Mouse (Mus musculus) spleen, embryonic (tissue): ENCODE results near the gene Camsap3.

Source experiments
- CTCF ChIA-PET: fragments of 350-600 bp; sonication (Branson Sonifier 250); formaldehyde crosslinking; loops from one replicate; lab custom pipeline; 2022; lab: Charles Lee

Camsap3 gene

DNA sequence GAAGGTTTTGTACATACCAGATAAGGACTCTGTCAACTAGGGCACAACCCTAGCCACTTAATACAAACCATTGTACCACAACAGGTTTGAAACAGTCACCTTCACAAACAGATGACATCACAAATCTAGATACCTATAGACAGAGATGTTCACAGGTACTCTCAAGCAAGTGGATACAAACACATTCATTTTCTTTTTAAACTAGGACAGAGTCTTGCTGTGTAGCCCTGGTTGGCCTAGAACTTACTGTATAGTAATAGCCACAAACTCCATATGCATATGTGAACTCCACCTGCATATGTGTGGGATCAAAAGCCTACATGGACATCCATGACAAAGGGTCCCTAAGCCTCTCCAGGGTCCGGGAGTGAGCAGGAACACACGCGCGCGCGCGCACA, at the start of gene Camsap3:
Gene Camsap3, plus strand, starts transcription at position 301 of the 398 bp plus-strand sequence.
- CTCF ChIA-PET = no interaction called here

DNA sequence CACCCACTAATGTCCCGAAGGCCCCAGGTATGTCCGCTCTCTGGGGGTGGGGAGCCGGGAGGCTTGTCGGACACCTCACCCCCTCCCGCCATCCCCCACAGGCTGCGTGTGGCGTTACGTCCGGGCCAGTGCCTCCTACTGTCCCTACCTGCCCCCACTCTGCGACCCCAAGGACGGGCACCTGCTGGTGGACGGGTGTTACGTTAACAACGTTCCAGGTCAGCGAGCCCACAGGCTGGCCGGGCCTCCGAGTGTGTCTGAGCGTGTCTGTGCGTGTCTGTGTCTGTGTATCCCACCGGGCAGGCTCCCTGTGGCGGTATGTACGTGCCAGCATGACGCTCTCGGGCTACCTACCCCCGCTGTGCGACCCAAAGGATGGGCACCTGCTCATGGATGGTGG, 49.4 kb upstream of the Camsap3 start:
- CTCF ChIA-PET = no interaction called here

DNA sequence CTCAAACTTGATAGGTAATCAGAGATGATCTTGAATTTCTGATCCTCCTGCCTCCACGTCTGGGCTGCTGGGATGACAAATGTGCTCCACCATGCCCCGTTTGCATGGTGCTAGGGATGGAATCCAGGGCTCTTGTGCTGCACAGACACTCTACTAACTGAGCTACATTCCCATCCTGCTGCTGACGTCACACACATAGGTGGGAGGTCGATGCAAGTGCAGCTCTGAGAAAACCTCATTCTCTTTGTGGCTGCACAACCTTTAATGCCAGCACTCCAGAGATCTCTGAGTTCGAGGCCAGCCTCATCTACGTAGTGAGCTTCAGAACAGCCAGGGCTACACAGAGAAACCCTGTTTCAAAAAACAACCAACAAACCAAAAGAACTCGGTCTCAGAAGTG, 47.9 kb upstream of the Camsap3 start:
- CTCF ChIA-PET = interaction anchor here (0.6 kb wide), 1 partner anchor 10 kb away, joined by 3 read pairs; no protein-coding TSS in a partner anchor

DNA sequence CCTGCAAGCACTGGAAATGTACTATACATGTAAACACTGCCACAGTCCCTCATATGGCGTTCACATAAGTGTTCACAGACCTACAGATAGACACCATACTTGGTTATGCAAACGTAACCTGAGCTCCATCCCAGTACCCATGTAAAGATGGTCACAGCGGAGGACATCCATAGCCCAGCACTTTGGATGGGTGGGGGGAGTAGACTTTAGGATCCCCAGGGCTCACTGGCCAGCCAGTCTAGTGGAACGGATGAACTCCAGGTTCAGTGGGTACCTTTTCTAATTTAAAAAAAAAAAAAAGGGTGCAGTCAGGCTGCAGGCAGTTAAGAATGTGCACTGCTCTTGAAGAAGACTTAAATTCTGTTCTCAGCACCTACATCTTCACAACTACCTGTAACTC, 47.0 kb upstream of the Camsap3 start:
- CTCF ChIA-PET = interaction anchor here (0.6 kb wide), 2 partner anchors 11 to 113 kb away, joined by 3 read pairs; no protein-coding TSS in a partner anchor

DNA sequence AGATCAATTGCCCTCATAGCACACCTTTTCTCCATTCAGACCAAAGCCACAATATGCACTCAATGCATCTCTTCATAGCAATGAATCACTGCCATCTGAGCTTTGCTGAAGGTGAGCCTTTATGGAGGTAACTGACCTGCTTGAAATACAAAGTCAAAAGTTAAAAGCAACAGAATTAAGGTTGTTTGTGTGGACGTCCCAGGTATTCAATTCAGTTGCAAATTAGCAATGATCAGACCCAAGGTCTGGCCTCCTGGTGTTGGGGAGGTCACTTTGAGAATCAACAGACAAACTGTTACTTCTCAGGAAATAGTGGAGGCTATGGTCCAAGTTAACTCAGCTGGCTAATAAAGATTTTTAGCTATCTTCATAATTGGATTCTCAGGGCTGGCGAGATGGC, 40.6 kb upstream of the Camsap3 start:
- CTCF ChIA-PET = no interaction called here

DNA sequence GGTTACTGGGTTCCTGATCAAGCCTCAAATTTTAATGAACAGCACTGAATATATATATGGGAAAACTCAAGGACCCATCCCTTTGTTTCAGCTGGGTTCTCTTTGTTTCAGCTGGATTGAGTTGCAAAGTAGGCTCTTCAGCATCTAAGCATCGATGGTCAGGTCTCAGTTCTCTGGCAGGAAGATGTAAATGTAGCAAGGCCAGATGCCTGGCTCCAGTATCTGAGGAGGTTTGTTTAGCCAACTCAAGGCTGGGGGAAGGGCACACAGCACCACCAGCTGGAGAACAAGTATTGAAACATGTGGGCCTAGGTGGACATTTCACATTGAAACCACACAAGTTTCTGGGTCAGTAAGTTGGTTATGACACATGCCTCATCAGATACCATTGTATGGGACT, 34.9 kb upstream of the Camsap3 start:
- CTCF ChIA-PET = no interaction called here

DNA sequence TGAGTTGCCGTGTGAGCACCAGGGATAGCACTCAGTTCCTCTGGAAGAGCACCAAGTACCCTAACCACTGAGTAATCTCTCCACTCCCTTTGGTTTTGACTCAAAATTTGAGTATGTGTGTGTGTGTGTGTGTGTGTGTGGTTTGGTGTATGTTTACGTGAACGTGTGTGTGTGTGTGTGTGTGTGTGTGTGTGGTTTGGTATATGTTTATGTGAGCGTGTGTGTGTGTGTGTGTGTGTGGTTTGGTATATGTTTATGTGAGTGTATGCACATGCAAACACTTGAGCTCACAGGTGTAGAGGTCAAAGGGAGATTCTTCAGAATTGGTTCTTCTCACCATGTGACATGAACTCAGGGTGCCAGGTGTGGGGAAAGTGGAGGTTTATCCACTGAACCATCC, 31.0 kb upstream of the Camsap3 start:
- CTCF ChIA-PET = no interaction called here

DNA sequence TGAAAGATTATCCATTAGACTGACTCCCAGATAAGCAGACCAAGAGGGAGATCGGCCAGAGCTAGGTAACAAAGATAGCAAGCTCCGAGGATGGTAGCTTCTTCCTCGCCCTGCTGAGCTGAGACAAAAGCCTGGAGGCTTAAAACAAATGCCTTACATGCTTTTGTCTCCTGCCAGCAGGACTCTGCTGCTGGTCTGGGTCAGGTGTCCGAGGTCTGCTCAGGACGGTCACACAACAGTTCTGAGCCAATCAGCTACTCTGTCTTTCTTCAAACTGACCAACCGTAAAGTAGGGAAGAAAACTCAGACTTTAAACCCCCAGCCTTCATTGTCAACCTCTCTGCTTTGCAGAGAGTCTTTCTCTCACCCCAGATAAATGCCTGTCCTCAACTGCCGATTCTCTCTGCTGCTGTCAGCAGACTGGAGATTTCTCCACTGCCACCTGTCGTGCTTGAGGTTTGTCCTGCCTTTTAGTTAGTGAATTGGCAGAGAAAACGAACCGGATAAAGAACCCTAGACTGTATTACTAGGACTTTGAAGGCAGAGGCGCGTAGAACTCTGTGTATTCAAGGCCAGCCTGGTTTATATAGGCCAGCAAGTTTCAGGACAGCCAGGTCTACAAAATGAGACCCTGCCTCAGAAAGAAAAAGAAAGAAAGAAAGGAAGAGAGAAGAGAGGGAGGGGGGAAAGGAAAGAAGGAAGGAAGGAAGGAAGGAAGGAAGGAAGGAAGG, 19.3 kb upstream of the Camsap3 start, which contains the start of gene C330021F23Rik:
Gene C330021F23Rik, plus strand, starts transcription at position 350 of the 731 bp plus-strand sequence.
- CTCF ChIA-PET = no interaction called here

DNA sequence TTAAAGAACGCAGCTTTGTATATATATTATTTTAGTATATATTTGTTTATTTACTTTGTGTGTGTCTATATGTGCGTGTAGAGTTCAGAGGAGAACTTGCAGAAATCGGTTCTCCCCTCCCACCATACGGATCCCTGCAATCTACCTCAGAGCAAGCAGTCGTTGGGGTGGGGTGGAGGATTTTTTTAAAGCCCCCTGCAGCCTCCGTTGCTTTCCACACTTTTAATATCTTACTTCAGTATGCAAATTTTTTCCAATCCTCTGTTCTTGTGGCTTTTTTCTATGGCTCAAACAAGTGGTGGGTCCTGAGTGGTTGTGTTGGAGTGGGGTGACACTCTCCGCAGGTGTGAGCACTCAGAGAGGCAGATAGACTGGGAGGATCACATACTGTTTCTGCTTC, 18.7 kb upstream of the Camsap3 start:
- CTCF ChIA-PET = no interaction called here

DNA sequence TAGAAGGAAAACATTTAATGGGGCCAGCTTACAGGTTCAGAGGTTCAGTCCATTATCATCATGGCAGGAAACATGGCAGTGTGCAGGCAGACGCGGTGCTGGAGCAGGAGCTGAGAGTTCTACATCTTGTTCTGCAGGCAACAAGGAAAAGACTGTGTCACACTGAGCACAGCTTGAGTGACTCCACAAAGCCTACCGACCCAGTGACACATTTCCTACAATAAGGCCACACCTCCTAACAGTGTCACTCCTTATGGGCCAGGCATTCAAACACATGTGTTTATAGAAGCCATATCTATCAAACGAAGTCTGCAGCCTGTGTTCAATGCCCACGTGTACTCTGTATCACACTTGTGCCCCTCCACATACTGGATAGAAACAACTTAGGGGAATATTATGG, 17.3 kb upstream of the Camsap3 start:
- CTCF ChIA-PET = no interaction called here

DNA sequence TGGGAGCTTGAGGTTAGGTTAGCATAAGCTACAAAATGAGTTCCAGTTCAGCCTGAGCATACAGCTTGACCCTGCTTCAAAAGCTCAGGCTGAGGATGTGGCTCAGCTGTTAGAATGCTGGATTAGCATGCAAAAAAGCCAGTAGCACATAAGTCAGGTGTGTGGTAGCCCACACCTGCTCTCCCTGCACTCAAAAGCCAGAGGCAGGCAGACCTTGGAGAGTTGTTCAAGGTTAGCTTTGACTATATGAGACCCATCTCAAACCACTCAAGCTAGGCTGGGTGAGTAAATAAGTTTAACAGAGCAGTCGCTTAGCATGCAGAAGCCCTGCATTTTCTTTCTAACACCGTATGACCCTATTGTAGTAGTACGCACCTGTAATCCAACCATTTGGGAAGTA, 12.5 kb upstream of the Camsap3 start:
- CTCF ChIA-PET = interaction anchor here (0.7 kb wide), 1 partner anchor 418 kb away, joined by 9 read pairs; no protein-coding TSS in a partner anchor

DNA sequence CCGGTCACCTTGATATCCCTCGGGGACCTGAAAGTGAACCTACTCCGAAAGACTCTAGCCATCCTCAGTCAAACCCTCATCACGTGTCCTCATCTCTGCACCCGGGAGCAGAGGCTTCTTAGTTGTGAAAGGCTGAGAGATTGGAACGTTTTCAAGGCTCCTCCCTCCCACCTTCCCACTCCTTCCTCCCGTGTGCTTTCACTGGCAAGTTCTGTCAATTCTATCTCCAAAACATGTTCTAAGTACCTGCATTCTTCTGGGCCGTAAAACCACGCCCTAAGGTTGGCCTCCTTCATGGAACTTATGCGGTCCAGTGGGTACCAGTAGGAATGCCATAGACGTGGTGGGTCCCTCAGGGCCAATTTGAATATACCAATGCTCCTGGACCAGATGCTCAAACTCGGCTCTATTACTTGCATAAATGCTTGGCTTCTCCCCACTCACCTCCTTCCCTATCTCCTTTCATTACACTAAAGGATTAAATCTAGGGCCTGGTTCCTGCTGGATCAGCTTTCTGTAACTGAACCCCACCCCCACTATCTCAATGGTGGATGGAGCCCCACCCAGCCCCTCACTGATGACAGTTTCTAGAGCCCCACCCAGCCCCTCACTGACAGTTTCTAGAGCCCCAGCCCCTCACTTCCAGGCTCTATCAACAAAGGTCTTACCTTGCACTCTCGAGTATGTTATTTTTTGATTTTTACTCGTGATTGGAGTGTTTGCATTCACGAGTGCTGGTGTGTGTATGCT, 10.7 kb upstream of the Camsap3 start:
- CTCF ChIA-PET = interaction anchor here (0.7 kb wide), 2 partner anchors 95 to 446 kb away, joined by 6 to 18 read pairs; no protein-coding TSS in a partner anchor

DNA sequence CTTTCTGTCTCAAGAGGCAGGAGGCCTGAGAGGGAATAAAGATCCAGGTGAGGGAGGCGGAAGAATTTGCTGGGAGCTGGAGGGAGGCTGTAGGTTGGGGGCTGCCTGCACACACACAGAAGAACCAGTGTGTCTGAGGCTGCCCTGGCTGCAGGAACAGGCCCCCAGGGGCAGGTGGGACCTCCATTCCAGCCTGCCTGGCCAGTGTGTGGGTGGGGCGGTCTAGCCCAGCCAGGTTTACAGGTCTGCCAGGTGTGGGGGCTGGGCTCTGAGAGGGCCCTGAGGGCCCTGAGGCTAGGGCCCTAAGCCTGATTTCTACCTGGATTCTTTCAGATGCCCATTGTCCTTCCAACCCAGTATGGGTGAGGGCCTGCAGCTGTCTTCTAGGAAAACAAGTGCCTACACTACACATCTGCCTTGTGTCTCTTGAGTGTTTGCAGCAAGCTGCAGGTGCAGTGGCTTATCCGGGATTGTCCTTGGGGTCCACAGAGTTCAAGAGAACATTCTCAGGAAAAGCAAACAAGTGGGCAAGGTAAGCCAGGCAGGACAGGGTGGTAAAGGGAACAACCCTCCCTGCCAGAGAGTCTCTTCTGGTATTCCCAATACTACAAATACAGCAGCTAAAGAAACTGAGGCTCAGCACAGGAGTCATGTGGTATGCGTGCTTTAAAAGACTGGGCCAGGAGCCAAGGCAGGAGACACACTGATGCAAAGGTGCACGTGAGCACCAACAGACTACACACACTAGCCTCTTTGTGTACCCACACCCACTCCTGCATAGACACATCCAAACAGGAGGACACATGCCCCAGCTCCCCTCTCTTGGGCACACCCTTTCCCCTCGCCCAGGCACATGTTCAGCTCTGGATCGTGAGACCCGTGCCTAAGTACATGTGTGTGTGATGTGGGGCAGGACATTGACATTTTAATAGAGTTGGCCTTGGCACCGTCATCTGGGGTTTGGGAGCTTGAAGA, 7.4 kb upstream of the Camsap3 start:
- CTCF ChIA-PET = no interaction called here

DNA sequence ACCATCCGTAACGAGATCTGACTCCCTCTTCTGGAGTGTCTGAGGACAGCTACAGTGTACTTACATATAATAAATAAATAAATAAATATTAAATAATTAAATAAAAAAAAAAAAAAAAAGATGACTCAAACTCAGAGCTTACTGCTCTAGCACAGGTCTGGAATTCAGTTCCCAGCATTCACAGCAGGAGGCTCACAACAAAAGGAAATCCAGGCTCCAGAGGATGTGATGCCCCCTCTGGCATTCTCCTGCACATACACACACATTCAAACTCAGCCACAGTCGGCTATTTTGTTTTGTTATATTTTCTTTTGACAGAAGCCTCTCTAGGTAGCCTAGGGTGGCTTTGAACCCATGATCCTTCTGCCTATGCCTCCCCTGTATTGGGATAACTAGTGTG, 5.1 kb upstream of the Camsap3 start:
- CTCF ChIA-PET = interaction anchor here (0.6 kb wide), 1 partner anchor 119 kb away, joined by 4 read pairs; no protein-coding TSS in a partner anchor

DNA sequence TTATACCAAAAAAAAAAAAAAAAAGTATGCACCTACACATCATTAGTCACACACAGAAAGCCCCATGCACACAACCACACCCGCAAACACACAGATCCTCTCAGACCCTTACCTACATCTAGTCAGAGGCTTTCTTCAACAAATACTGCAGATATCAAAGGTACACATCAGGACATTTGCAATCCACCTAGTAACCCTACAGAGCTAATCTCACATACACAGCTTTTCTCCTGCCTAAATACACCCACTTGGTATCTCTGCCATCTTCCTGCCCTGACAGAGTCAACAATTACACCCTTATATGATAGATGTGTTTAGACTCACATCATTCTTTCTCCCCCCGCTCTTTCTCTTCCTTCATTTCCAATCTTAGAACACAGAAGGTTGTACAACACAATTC, 641 bp upstream of the Camsap3 start:
- CTCF ChIA-PET = no interaction called here

DNA sequence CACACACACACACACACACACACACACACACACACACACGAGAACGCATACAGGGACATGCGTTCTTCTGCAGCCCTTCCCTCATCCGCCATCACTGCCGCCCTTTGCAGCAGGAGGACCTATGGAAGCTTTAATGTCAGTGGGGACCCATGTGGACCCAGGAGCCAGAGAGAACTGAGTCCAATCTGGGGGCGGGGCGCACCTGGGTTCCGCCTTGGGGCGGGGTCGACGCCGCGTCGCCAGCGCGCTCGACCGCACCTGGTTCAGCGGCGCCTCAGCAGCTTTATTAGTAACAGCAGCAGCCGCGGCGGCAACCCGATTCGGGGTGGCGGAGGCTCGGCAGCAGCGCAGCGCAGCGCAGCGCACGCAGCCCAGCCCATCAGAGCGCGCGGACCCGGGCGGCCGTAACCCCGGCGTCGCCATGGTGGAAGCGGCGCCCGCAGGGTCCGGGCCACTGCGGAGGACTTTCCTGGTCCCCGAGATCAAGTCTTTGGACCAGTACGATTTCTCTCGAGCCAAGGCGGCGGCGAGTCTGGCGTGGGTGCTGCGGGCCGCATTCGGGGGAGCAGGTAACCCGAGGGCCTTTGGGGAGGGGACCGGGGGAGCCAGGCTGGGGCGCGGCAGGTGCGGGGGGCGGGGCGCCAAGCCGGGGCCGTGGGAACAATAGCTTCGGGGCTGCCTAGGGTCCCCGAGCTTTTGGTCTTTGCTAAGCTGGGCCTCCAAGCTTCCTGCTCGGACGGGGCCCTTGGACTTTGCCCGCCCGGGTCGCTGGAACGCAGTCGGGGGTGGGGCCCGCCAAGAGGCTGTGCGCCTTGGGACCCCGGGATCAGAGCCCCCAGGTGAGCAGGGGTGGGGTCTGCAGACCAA, 531 bp downstream of the Camsap3 start:
- CTCF ChIA-PET = no interaction called here

DNA sequence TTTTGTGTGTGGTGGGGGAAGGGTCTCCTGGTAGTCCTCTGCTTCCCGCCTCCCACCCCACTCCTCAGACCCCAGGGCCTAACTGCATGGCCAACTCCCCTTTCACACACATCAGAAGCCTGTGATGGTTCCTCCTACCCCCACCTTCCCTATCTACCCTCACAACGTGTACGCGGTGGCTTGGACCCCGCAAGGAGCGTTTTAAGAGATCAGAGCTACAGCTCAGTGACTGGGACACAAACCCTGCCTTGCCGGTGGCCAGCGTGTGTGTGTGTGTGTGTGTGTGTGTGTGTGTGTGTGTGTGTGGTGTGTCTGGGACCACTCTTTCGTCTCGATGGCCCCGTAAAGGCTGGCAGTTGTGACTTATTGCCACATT, 1.2 kb downstream of the Camsap3 start:
- CTCF ChIA-PET = no interaction called here

DNA sequence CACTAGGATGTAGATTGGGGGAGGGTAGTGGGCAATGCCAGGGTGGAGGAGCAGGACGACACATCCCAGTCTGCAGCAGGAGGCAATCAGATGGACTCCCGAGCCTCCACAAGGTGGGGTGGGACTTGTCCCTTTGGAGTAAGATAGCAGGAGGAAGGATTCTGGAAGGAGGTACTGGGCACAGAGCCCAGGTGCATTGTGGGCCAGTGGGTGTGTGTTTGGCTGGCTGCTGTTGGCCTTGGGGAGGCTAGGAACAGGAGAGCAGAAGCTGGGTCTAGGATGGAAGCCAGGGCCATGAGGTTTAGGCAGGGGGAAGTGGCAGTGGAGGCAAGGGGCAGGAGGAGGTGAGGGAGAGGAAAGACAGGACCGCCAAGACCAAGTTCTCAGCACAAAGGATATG, 6.4 kb downstream of the Camsap3 start:
- CTCF ChIA-PET = no interaction called here

DNA sequence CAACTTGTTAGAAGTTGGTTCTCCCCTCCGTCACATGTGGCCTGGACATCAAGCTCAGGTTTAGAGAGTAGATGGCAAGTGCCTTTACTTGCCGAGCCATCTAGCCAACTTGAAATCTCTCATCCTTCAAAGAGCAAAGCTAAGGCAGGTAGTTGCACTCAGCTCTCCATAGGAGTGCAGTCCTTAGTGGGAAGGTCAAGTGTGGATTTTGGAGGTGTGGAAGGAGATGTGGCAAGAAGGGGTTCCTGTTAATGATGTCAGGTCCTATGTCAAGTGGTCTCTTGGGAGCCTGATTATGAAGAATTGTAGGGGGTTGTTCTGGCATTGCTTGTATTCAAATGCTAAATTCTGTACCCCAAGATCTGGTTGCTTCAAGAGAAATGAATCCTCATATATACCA, 7.4 kb downstream of the Camsap3 start:
- CTCF ChIA-PET = no interaction called here

DNA sequence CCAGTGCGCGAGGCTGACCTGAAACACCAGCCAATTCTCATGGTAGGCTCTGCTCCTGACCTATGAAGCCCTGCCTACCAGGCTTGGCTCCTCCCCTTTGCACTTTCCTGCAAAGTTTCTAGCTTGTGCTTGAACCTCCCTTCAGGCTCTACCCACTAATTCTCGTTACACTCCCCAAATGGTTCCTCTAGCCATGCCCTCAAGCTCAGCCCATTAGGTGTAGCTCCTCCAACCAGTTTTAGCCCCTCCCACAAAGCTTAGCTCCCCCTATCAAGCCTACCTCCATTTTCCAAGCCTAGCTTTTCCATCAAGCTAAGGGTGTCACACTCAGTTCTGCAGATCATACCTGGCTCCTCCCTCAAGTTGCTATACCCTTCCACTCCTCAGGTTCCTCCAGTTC, 11.0 kb downstream of the Camsap3 start:
- CTCF ChIA-PET = no interaction called here

DNA sequence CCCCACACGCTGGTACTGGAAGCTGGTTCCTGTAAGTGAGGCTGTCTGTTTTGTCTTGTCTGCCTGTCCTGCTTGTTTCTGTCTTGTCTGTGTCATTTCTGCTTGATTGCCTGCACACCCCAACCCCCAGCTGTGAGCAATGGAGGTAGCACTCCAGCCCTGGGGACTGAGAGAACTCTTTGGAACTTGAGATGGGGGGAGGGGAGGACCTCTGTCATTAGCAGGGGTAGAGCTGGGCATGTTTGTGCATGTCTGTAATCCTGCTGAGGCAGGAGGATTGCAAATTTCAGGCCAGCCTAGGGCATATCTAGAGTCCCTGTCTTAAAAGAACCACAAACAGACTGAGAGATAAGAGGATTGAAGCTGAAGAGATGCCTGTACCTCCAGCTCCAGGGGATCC, 12.1 kb downstream of the Camsap3 start:
- CTCF ChIA-PET = no interaction called here
